Mouse (Mus musculus) hindbrain, postnatal 0 days (tissue): Measurements from ENCODE around the gene Amotl1. TPM values are rescaled to one million over a fixed set of nuclear protein-coding genes. Genes with fewer than 3 reads are reported as not detected.
A peak's percentile ranks its signal among the peaks of the same experiment; 100 is the strongest.

Source experiments
- ATAC-seq: fragments of 200-750 bp; cut with Nextera tagmentation; 2 replicates; pipeline ENCODE4 v1.8.0; 2017; ENCODE audit warnings: mild to moderate bottlenecking, moderate TSS enrichment, moderate library complexity
- DNase-seq: peaks from one replicate; pipeline ENCODE4 v3.0.0-alpha.2; 2015; ENCODE audit warnings: low spot score
- H3K27ac ChIP-seq: fragments of 300-500 bp; sonication (generic); 2 replicates; pipeline ENCODE4 v1.5.1; 2014; ENCODE audit warnings: mild to moderate bottlenecking
- H3K27me3 ChIP-seq: fragments of 300-500 bp; sonication (generic); 2 replicates; pipeline ENCODE4 v1.6.1; 2014; ENCODE audit warnings: low read length, mixed read lengths; ENCODE audit not compliant: insufficient read depth
- H3K36me3 ChIP-seq: fragments of 300-500 bp; sonication (generic); 2 replicates; pipeline ENCODE4 v1.6.1; 2014; ENCODE audit warnings: low read length, mixed read lengths; ENCODE audit not compliant: insufficient read depth
- H3K4me1 ChIP-seq: fragments of 300-500 bp; sonication (generic); 2 replicates; pipeline ENCODE4 v1.6.1; 2014; ENCODE audit warnings: antibody characterized with exemption, low read length, mixed read lengths; ENCODE audit not compliant: insufficient read depth
- H3K4me2 ChIP-seq: fragments of 300-500 bp; sonication (generic); 2 replicates; pipeline ENCODE4 v1.6.1; 2014; ENCODE audit warnings: low read depth, mild to moderate bottlenecking, low read length, moderate library complexity, mixed read lengths
- H3K4me3 ChIP-seq: fragments of 300-500 bp; sonication (generic); 2 replicates; pipeline ENCODE4 v1.5.1; 2014; ENCODE audit warnings: low read length
- H3K9ac ChIP-seq: fragments of 300-500 bp; sonication (generic); replicated peaks from 2 replicates; pipeline ENCODE4 v1.6.1; 2014; ENCODE audit warnings: mild to moderate bottlenecking, low read length, moderate library complexity, mixed read lengths
- H3K9me3 ChIP-seq: fragments of 300-500 bp; sonication (generic); 2 replicates; pipeline ENCODE4 v1.6.1; 2016; ENCODE audit warnings: low read length, mixed read lengths
- CTCF ChIP-seq: IDR thresholded peaks from 2 replicates; pipeline ENCODE4 v1.5.1; 2016; ENCODE audit warnings: antibody characterized with exemption, control low read depth, low read depth
- WGBS: fragments of 180-500 bp; shearing (Covaris S2); extraction: QIAGEN DNeasy Blood & Tissue Kit; methylation state at CpG from one replicate; pipeline ENCODE4 v1.1.7; 2014; 5-methylcytosine and 5-hydroxymethylcytosine counted together
- polyA plus RNA-seq: library from polyadenylated mRNA; unstranded; fragments of >200 nt; fragmentation: Nextera tagmentation; extraction: Ambion mirVana; gene quantifications from 2 replicates; pipeline ENCODE4 v1.2.1, GENCODE M21; 2015
- total RNA-seq: library from RNA; depleted of rRNA; stranded (reverse); fragments of >200 nt; gene quantifications from 2 replicates; pipeline ENCODE4 v1.2.3, GENCODE M21; 2014

The Amotl1 gene
- total and polyA plus RNA-seq, 2 experiments from 2014 or later: 4.4 to 27.0 TPM

DNA sequence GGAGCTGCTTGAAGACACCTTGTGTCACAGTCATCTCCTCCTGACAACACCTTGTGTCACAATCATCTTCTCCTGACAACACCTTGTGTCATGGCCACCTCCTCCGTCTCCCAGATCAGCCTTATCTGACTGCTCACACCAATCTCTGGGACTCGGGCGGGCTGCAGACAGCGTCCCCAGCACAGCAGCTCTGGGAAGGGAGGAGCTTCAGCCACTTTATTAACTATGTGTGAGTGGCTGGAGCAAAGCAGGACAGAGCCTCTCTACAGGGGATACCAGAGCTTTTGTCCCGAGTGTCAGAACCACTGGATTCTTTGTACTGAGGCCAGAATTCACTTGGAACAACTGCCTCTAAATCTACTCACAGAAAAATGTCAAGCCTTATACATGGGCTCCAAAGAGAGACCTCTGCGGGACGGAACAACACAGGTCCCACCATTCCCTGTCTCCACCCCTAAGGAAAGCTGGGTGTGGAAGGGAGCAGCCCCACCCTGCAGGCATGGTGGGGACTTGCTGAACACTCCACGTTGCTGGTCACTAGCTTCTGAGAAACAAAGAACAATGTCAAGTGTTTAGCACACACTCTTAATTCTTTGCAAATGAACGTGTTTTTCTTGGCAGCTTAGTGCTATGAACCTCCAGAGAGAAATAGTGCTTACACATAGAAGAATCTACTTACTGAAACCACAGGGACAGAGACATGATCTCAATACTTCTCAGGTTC, 100.7 kb downstream of the Amotl1 start:
- Histone ChIP-seq H3K9ac (no peak overlapping the region), H3K4me3 (no peak overlapping the region), H3K9me3 (no peaks in the 10 kb centered on the region), H3K27ac (no peak overlapping the region), H3K4me2 (no peak overlapping the region), H3K36me3 (peaks cover 7% of the 10 kb centered on the region; the same call in 1 of the 2 replicates), H3K27me3 (no peaks in the 10 kb centered on the region), H3K4me1 (no peaks in the 10 kb centered on the region)
- WGBS: 52% methylated on average over 9 of the region's 9 CpGs
- DNase-seq (no peak), ATAC-seq (no peak)
- TF ChIP-seq CTCF: no peak

DNA sequence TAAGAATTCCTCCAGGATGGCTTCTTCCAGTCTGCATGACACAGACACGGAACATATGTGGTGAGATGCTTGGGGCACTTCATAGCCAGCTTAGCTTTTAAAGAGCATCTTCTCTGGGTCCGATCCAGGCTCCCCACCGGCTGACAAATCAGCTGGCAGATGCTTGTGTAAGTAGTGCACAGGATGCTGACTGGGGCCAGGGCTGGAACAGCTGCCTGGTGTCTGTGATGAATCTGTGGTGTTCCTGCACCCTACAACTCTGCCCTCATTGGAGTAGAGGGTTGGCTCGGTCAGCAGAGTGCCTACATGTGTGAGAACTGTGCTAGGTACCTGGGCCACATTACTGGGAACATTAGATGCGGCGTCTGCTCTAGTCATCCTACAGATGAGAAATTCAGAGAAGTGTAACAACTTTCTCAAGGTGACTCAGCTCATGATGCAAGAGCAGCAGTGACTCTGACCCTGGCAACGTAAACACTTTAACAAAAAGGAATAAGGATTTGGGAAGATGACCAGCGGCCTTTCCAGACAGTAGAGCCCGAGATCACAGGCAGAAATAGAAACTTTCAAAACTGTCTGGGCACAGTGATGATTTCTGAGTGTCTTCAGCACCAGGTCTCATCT, 109.9 kb downstream of the Amotl1 start:
- ATAC-seq: peak; percentile 52; the same call in 1 of the 2 replicates
- DNase-seq: peak; percentile 64
- no peaks in the 10 kb centered on the region for H3K36me3 ChIP-seq
- H3K9ac ChIP-seq: no peak overlapping the region
- H3K27me3 ChIP-seq: no peaks in the 10 kb centered on the region
- no peak for TF ChIP-seq CTCF
- H3K4me1 ChIP-seq: peaks cover 4% of the 10 kb centered on the region; the same call in 1 of the 2 replicates
- 70% methylated on average over 9 of the region's 9 CpGs for WGBS
- H3K27ac ChIP-seq: no peak overlapping the region
- H3K4me3 ChIP-seq: no peak overlapping the region
- H3K9me3 ChIP-seq: no peaks in the 10 kb centered on the region
- no peak overlapping the region for H3K4me2 ChIP-seq

GRCm38 (mm10) chr9:14533659-14534058, 111.2 kb downstream of the Amotl1 start:
- H3K27me3 ChIP-seq: no peaks in the 10 kb centered on the region
- H3K9ac ChIP-seq: no peak overlapping the region
- no peak for TF ChIP-seq CTCF
- DNase-seq: no peak
- H3K27ac ChIP-seq: no peak overlapping the region
- ATAC-seq: no peak
- H3K9me3 ChIP-seq: no peaks in the 10 kb centered on the region
- WGBS: 90% methylated on average over 2 of the region's 2 CpGs
- no peak overlapping the region for H3K4me3 ChIP-seq
- H3K4me2 ChIP-seq: no peak overlapping the region
- H3K4me1 ChIP-seq: peaks cover 4% of the 10 kb centered on the region; the same call in 1 of the 2 replicates
- H3K36me3 ChIP-seq: no peaks in the 10 kb centered on the region

DNA sequence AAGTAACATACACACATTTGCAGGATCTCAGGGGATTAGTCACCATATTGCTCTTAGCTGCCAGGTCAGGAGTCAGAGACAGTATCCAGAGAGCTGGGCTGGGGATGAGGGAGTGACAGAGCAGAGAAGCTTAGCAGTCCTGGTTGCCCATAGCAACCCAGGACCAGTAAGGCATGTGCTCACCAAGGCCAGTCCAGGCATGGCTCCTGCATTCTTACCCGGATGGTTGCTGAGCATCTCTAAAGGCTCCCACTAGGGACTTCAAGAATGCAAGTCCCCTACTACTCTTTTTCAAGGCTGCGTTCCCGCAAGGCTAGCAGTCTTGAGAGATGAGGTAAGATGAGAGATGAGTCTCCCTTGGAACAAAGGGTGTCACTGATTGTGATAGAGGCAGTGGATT, 112.6 kb downstream of the Amotl1 start:
- WGBS: 4% methylated on average over 3 of the region's 3 CpGs
- DNase-seq (peak; percentile 57), ATAC-seq (peak; percentile 89)

DNA sequence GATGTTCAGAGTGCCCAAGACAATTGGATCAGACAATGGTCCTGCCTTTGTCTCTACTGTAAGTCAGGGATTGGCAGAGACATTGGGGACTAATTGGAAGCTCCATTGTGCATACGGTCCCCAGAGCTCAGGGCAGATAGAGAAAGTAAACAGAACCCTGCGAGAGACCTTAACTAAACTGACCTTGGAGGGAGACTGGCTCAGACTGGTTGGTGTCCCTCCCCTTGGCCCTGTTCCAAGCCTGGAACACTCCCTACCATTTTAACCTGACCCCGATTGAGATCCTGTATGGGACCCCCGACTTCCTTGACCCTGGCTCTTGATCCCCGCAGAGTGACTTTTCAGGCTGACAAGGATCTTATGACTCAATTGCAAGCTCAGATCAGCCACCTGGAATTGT, 114.9 kb downstream of the Amotl1 start:
- no peak for TF ChIP-seq CTCF
- Histone ChIP-seq H3K9ac (no peak overlapping the region), H3K9me3 (no peaks in the 10 kb centered on the region), H3K36me3 (no peaks in the 10 kb centered on the region), H3K4me1 (peaks cover 4% of the 10 kb centered on the region; the same call in 1 of the 2 replicates), H3K4me2 (no peak overlapping the region), H3K4me3 (no peak overlapping the region), H3K27ac (no peak overlapping the region), H3K27me3 (no peaks in the 10 kb centered on the region)
- ATAC-seq (no peak), DNase-seq (no peak)
- 74% methylated on average over 5 of the region's 5 CpGs for WGBS

More for the DNA sequence above, 112.6 kb downstream of the Amotl1 start:
- no peak overlapping the region for H3K27ac ChIP-seq
- TF ChIP-seq CTCF: no peak
- H3K4me3 ChIP-seq: no peak overlapping the region
- no peaks in the 10 kb centered on the region for H3K9me3 ChIP-seq
- H3K27me3 ChIP-seq: no peaks in the 10 kb centered on the region
- no peak overlapping the region for H3K4me2 ChIP-seq
- no peak overlapping the region for H3K9ac ChIP-seq
- no peaks in the 10 kb centered on the region for H3K36me3 ChIP-seq
- H3K4me1 ChIP-seq: peaks cover 4% of the 10 kb centered on the region; the same call in 1 of the 2 replicates

DNA sequence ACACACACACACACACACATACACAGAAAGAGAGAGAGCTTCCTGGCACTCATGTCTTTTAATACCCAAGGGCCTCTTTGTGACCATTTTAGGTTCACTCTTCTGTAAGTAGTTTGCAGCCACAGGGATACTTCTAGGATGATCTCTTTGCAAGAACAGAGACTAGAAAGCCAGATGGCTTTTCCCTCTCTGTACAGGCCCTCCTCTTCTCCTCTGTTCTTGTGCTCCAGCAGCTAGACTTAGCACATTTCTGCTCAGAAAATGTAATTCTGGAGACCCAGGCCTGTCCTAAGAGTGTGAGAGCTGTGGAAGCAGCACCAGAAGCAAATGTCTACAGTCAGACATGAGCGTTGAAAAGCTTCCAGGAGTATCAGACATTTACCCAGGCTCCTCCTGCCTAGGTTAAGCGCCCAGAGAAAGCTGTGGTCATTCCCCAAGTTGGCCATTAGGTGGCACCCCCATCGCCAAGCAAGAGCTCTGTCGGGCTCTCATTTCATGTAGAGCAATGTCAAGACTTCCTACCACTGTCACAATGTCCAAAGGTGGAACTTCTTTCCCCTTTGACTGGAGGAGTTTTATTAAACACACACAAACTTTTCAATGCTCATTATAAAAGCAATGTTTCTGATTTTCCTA, 121.3 kb downstream of the Amotl1 start:
- ATAC-seq: peak; percentile 85

More for the DNA sequence above, 121.3 kb downstream of the Amotl1 start:
- Histone ChIP-seq H3K36me3 (no peaks in the 10 kb centered on the region), H3K4me1 (no peaks in the 10 kb centered on the region), H3K9ac (no peak overlapping the region), H3K9me3 (no peaks in the 10 kb centered on the region), H3K27me3 (no peaks in the 10 kb centered on the region), H3K27ac (no peak overlapping the region), H3K4me3 (no peak overlapping the region), H3K4me2 (no peak overlapping the region)
- peak; percentile 90 for TF ChIP-seq CTCF
- WGBS: 15% methylated on average over 4 of the region's 4 CpGs
- DNase-seq: peak; percentile 89
